Mouse (Mus musculus) ES-E14 (cell line): ENCODE measurements around the gene Tas2r138. TPM values are rescaled to one million over a fixed set of nuclear protein-coding genes. Genes with fewer than 3 reads are reported as not detected.

Source experiments
- DNase-seq: peaks from one replicate; pipeline ENCODE4 v3.0.0-alpha.2; 2013; ENCODE audit warnings: low read depth, low spot score
- H3K27ac ChIP-seq: 2 replicates; pipeline ENCODE4 v1.5.1; 2012; ENCODE audit warnings: low read depth, mild to moderate bottlenecking, low read length, moderate library complexity, mixed read lengths; ENCODE audit not compliant: poor library complexity, insufficient read depth, severe bottlenecking
- H3K36me3 ChIP-seq: 2 replicates; pipeline ENCODE4 v1.6.1; 2012; ENCODE audit warnings: mild to moderate bottlenecking, low read length, moderate library complexity, mixed read lengths; ENCODE audit not compliant: control insufficient read depth, poor library complexity, insufficient read depth, severe bottlenecking
- H3K4me1 ChIP-seq, 2 experiments: fragments of 150-350 bp in 1 of 2; sonication (generic) in 1 of 2; 2 replicates each; pipeline ENCODE4 v1.6.1; 2012; ENCODE audit warnings: low read length in 2 of 2, mild to moderate bottlenecking in 1 of 2, mixed read lengths in 1 of 2; ENCODE audit not compliant: control insufficient read depth in 2 of 2, insufficient read depth in 2 of 2, poor library complexity in 1 of 2
- H3K4me3 ChIP-seq, 2 experiments: fragments of 150-350 bp in 1 of 2; sonication (generic) in 1 of 2; 2 replicates each; pipeline ENCODE4 v1.5.1; 2012; ENCODE audit warnings: low read length in 2 of 2, low read depth in 1 of 2, mild to moderate bottlenecking in 1 of 2, mixed read lengths in 1 of 2; ENCODE audit not compliant: insufficient read depth in 1 of 2, poor library complexity in 1 of 2, severe bottlenecking in 1 of 2
- H3K9ac ChIP-seq: 2 replicates; pipeline ENCODE4 v1.6.1; 2012; ENCODE audit warnings: low read depth, mild to moderate bottlenecking, low read length, mixed read lengths; ENCODE audit not compliant: poor library complexity, insufficient read depth, severe bottlenecking
- H3K9me3 ChIP-seq: fragments of 150-350 bp; sonication (generic); 2 replicates; pipeline ENCODE4 v1.6.1; 2012; ENCODE audit warnings: low read depth, mild to moderate bottlenecking, low read length; ENCODE audit not compliant: control insufficient read depth, insufficient read depth
- CHD2 ChIP-seq: IDR thresholded peaks from 2 replicates; pipeline ENCODE4 v1.6.1; 2014; ENCODE audit warnings: mild to moderate bottlenecking, low read depth, low read length, inconsistent platforms
- HCFC1 ChIP-seq: IDR thresholded peaks from 2 replicates; pipeline ENCODE4 v1.6.1; 2012; ENCODE audit warnings: low read length, inconsistent platforms, borderline replicate concordance; ENCODE audit not compliant: insufficient read depth
- MAFK ChIP-seq: IDR thresholded peaks from 2 replicates; pipeline ENCODE4 v1.6.1; 2014; ENCODE audit warnings: mild to moderate bottlenecking, low read depth, low read length, inconsistent platforms; ENCODE audit not compliant: insufficient read depth
- ZC3H11A ChIP-seq: IDR thresholded peaks from 2 replicates; pipeline ENCODE4 v1.6.1; 2012; ENCODE audit warnings: low read depth, mild to moderate bottlenecking, inconsistent platforms, low read length, borderline replicate concordance
- ZNF384 ChIP-seq: IDR thresholded peaks from 2 replicates; pipeline ENCODE4 v1.6.1; 2012; ENCODE audit warnings: low read depth, low read length, inconsistent platforms
- in situ Hi-C, 2 experiments: fragments of 600-800 bp; cut with MboI; formaldehyde crosslinking; loops; one replicate each; pipeline ENCODE4 v1.15.1; 2025; ENCODE audit warnings: low sequenced_read_pairs in 2 of 2, inconsistent platforms in 1 of 2; ENCODE audit not compliant: unreplicated experiment in 2 of 2
- total RNA-seq: library from RNA; depleted of rRNA; stranded (reverse); fragments of 300-350 nt; gene quantifications from 2 replicates; pipeline ENCODE4 v1.2.3, GENCODE M21; 2012

The Tas2r138 gene
- total RNA-seq, 1 experiment, result not detected

GRCm38 (mm10) chr6:40594804-40595550, 18.1 kb downstream of the Tas2r138 start:
- TF ChIP-seq MAFK, result no peak
- no peak for TF ChIP-seq ZNF384
- no peak for TF ChIP-seq HCFC1
- no peak for TF ChIP-seq CHD2
- TF ChIP-seq ZC3H11A, result no peak
- H3K4me3 ChIP-seq, result no peak overlapping the region
- H3K9ac ChIP-seq, result no peak overlapping the region

GRCm38 (mm10) chr6:40588346-40588745, 24.8 kb downstream of the Tas2r138 start:
- H3K4me3 ChIP-seq, result no peak overlapping the region
- no peak overlapping the region for H3K27ac ChIP-seq
- TF ChIP-seq ZC3H11A (no peak), HCFC1 (no peak), CHD2 (no peak), ZNF384 (no peak), MAFK (no peak)
- no peak overlapping the region for H3K9ac ChIP-seq
- H3K36me3 ChIP-seq, result no peaks in the 10 kb centered on the region
- DNase-seq, result no peak
- in situ Hi-C loops, result no loop called here
- H3K9me3 ChIP-seq, result no peaks in the 10 kb centered on the region
- no peaks in the 10 kb centered on the region for H3K4me1 ChIP-seq

More at GRCm38 (mm10) chr6:40594804-40595550, 18.1 kb downstream of the Tas2r138 start:
- H3K4me1 ChIP-seq, result 0 out of 4 replicates have a peak, but pooled peaks cover 0 to 2% of the 10 kb centered on the region in 2 experiments
- no peaks in the 10 kb centered on the region for H3K36me3 ChIP-seq
- in situ Hi-C loops, result no loop called here
- no peak for DNase-seq
- H3K9me3 ChIP-seq, result no peaks in the 10 kb centered on the region
- no peak overlapping the region for H3K27ac ChIP-seq

- no peak within 1 kb of the TSS for H3K27ac ChIP-seq
- in situ Hi-C loops, result no loop called here
- TF ChIP-seq ZC3H11A, result no peak
- no peak for TF ChIP-seq CHD2
- no peak for TF ChIP-seq MAFK
- no peak for TF ChIP-seq HCFC1
- TF ChIP-seq ZNF384, result no peak
- no peak for DNase-seq
- no peak within 1 kb of the TSS for H3K4me3 ChIP-seq
- no peak within 1 kb of the TSS for H3K9ac ChIP-seq
- no peaks in the 10 kb centered on the region for H3K4me1 ChIP-seq
- H3K36me3 ChIP-seq, result no peaks in the 10 kb centered on the region
- no peaks in the 10 kb centered on the region for H3K9me3 ChIP-seq
These were observed 27.5 kb downstream of the Tas2r138 start, which contains the start of gene Clec5a for GRCm38 (mm10) chr6:40585645-40586044. Gene Clec5a, minus strand, starts transcription at chr6:40585821.

- Histone ChIP-seq H3K27ac (no peak overlapping the region), H3K9me3 (no peaks in the 10 kb centered on the region), H3K9ac (no peak overlapping the region), H3K4me1 (no peaks in the 10 kb centered on the region), H3K4me3 (no peak overlapping the region), H3K36me3 (no peaks in the 10 kb centered on the region)
- in situ Hi-C loops, result no loop called here
- TF ChIP-seq CHD2 (no peak), HCFC1 (no peak), MAFK (no peak), ZNF384 (no peak), ZC3H11A (no peak)
- DNase-seq, result no peak
These were observed 28.8 kb downstream of the Tas2r138 start for GRCm38 (mm10) chr6:40584336-40584735.

- TF ChIP-seq MAFK (no peak), HCFC1 (no peak), CHD2 (no peak), ZC3H11A (no peak), ZNF384 (no peak)
- in situ Hi-C loops, result no loop called here
These were observed 36.8 kb downstream of the Tas2r138 start for GRCm38 (mm10) chr6:40576305-40576704.

More at GRCm38 (mm10) chr6:40576305-40576704, 36.8 kb downstream of the Tas2r138 start:
- Histone ChIP-seq H3K27ac (no peak overlapping the region), H3K36me3 (no peaks in the 10 kb centered on the region), H3K4me3 (no peak overlapping the region), H3K4me1 (no peaks in the 10 kb centered on the region), H3K9ac (no peak overlapping the region), H3K9me3 (no peaks in the 10 kb centered on the region)
- no peak for DNase-seq
